Mouse (Mus musculus) C2C12 (cell line): ENCODE results near the gene Fosb. TPM values are rescaled to one million over a fixed set of nuclear protein-coding genes. Genes with fewer than 3 reads are reported as not detected.

Source experiments
- H3K27me3 ChIP-seq: one replicate; pipeline ENCODE4 v1.6.1; 2011; ENCODE audit not compliant: control insufficient read depth, insufficient read depth, insufficient read length
- H3K36me3 ChIP-seq: one replicate; pipeline ENCODE4 v1.6.1; 2011; ENCODE audit not compliant: control insufficient read depth, insufficient read depth
- H3K4me3 ChIP-seq: one replicate; pipeline ENCODE4 v1.5.1; 2011; ENCODE audit warnings: mild to moderate bottlenecking, control low read depth; ENCODE audit not compliant: poor library complexity, insufficient read depth, severe bottlenecking
- H3K79me2 ChIP-seq: one replicate; pipeline ENCODE4 v1.6.1; 2011; ENCODE audit not compliant: control insufficient read depth, insufficient read depth
- H3K79me3 ChIP-seq: one replicate; pipeline ENCODE4 v1.6.1; 2011; ENCODE audit warnings: low read depth, control low read depth
- H3ac ChIP-seq: one replicate; pipeline ENCODE3; 2011; ENCODE audit warnings: low read depth; ENCODE audit not compliant: control insufficient read depth, insufficient read length
- CEBPB ChIP-seq: IDR thresholded peaks from one replicate; pipeline ENCODE4 v1.6.1; 2011; ENCODE audit warnings: low read depth, mild to moderate bottlenecking, control low read depth, moderate library complexity
- CTCF ChIP-seq: IDR thresholded peaks from one replicate; pipeline ENCODE4 v1.5.1; 2011; ENCODE audit not compliant: control insufficient read depth, insufficient read depth, insufficient read length
- FOSL1 ChIP-seq: IDR thresholded peaks from one replicate; pipeline ENCODE4 v1.8.0; 2011; ENCODE audit warnings: mild to moderate bottlenecking, low read length; ENCODE audit not compliant: poor library complexity, insufficient read depth, severe bottlenecking
- MAX ChIP-seq: IDR thresholded peaks from one replicate; pipeline ENCODE4 v1.6.1; 2011; ENCODE audit warnings: mild to moderate bottlenecking, control low read depth
- MYOD1 ChIP-seq: IDR thresholded peaks from one replicate; pipeline ENCODE4 v1.6.1; 2011; ENCODE audit warnings: low read depth; ENCODE audit not compliant: control insufficient read depth, insufficient read length
- MYOG ChIP-seq: IDR thresholded peaks from one replicate; pipeline ENCODE4 v1.6.1; 2011; ENCODE audit not compliant: control insufficient read depth, insufficient read length; ENCODE audit errors: extremely low read depth
- USF1 ChIP-seq: IDR thresholded peaks from one replicate; pipeline ENCODE4 v1.6.1; 2011; ENCODE audit warnings: low read depth, mild to moderate bottlenecking, control low read depth, moderate library complexity
- polyA plus RNA-seq: library from polyadenylated mRNA; unstranded; fragments of >200 nt; fragmentation: generic; extraction: Trizol; gene quantifications from one replicate; pipeline ENCODE4 v1.2.1, GENCODE M21; 2012; ENCODE audit warnings: missing spikeins

Fosb gene
- polyA plus RNA-seq, 1 experiment: 1.4 TPM

GRCm38 (mm10) chr7:19354991-19355390, 45.1 kb upstream of the Fosb start:
- TF ChIP-seq FOSL1 (no peak), CTCF (no peak), MYOD1 (no peak), USF1 (no peak), MYOG (no peak), CEBPB (no peak), MAX (no peak)
- peaks cover 34% of the 10 kb centered on the region for H3K79me2 ChIP-seq
- no peak overlapping the region for H3ac ChIP-seq
- H3K36me3 ChIP-seq: peaks cover 17% of the 10 kb centered on the region
- no peak overlapping the region for H3K4me3 ChIP-seq
- H3K27me3 ChIP-seq: no peaks in the 10 kb centered on the region
- peaks cover 15% of the 10 kb centered on the region for H3K79me3 ChIP-seq

DNA sequence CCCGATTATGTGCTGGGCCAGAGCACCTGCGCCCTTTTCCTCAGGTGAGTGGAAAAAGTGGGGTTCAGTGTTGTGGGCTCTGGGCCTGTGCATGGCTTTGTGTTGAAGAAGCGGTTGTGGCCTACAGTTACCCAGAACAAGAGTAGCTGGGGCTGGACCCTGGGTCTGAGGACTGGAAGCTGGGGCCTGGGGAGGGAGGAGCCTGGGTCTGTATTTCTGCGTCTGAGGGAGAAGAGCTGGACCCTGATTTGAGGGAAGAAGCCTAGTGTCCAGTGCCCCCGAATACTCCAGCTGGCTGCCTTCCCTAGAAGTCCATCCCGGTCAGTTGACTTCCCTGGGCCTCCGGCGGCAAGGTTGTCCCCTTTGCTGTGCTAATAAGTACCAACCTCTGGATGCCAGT, 40.4 kb upstream of the Fosb start:
- peaks cover 17% of the 10 kb centered on the region for H3K36me3 ChIP-seq
- no peak overlapping the region for H3K4me3 ChIP-seq
- H3ac ChIP-seq: no peak overlapping the region
- TF ChIP-seq MAX (no peak), CEBPB (no peak), MYOD1 (no peak), FOSL1 (no peak), CTCF (no peak), USF1 (no peak), MYOG (no peak)
- H3K27me3 ChIP-seq: no peaks in the 10 kb centered on the region
- peaks cover 20% of the 10 kb centered on the region for H3K79me2 ChIP-seq
- H3K79me3 ChIP-seq: peaks cover 10% of the 10 kb centered on the region

- Histone ChIP-seq H3K79me3 (peaks cover 10% of the 10 kb centered on the region), H3K79me2 (peaks cover 20% of the 10 kb centered on the region), H3K27me3 (no peaks in the 10 kb centered on the region), H3K4me3 (no peak overlapping the region), H3K36me3 (peaks cover 13% of the 10 kb centered on the region), H3ac (no peak overlapping the region)
- TF ChIP-seq MAX (no peak), USF1 (no peak), MYOD1 (no peak), CTCF (no peak), MYOG (no peak), CEBPB (no peak), FOSL1 (no peak)
Measured at GRCm38 (mm10) chr7:19349188-19349915, 39.5 kb upstream of the Fosb start.

GRCm38 (mm10) chr7:19344938-19345471, 35.2 kb upstream of the Fosb start:
- peak overlapping the region; percentile 46 for H3K4me3 ChIP-seq
- H3K27me3 ChIP-seq: no peaks in the 10 kb centered on the region

GRCm38 (mm10) chr7:19344237-19344847, 34.5 kb upstream of the Fosb start, which contains the start of gene Ercc1:
Gene Ercc1, plus strand, starts transcription at chr7:19344778.
- peaks cover 2% of the 10 kb centered on the region for H3K36me3 ChIP-seq
- peak within 1 kb of the TSS; percentile 83 for H3ac ChIP-seq
- peaks cover 20% of the 10 kb centered on the region for H3K79me2 ChIP-seq
- no peaks in the 10 kb centered on the region for H3K27me3 ChIP-seq
- H3K79me3 ChIP-seq: peaks cover 10% of the 10 kb centered on the region
- TF ChIP-seq MYOD1: peak; percentile 82
- TF ChIP-seq MYOG: no peak
- peak within 1 kb of the TSS; percentile 46 for H3K4me3 ChIP-seq

More at GRCm38 (mm10) chr7:19344938-19345471, 35.2 kb upstream of the Fosb start:
- TF ChIP-seq MAX (no peak), MYOD1 (no peak), MYOG (no peak), FOSL1 (no peak), CTCF (no peak), USF1 (no peak), CEBPB (no peak)
- Histone ChIP-seq H3K79me2 (peaks cover 20% of the 10 kb centered on the region), H3ac (peak overlapping the region; percentile 83), H3K79me3 (peaks cover 10% of the 10 kb centered on the region), H3K36me3 (peaks cover 6% of the 10 kb centered on the region)
